In the genomic region with DNA sequence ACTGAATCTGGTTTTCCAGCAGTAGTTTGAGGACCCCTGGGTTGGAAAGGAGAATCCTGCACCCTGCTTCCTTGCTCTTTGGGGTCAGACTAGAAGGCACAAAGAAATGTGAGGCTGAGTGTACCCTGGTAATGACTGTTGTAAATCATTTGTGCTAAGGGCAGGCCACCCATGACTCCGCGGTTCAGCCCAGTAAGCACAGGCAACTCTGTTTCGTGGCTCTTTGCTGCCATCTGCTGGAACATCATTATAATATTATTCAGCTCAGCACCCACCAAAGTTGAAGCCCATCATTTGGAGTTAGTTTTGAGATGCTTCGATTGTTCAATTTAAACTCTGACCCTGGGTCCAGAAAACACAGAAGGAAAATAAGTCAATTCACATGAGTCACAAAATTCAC, we compare ENCODE assay signal across 8 mouse cellular contexts. TPM values are rescaled to one million over a fixed set of nuclear protein-coding genes. Genes with fewer than 3 reads are reported as not detected.
A peak's percentile ranks its signal among the peaks of the same experiment; 100 is the strongest.
DNase-seq lines count a peak whose midpoint lies in the region; ATAC-seq and TF ChIP-seq lines count a peak whose summit lies in the region.

No protein-coding gene starts in this region.

- no peak overlapping the region for H3K4me2 ChIP-seq in intestine, embryonic 16.5 days (ENCODE audit: low read depth, low read length)

- no peak for TF ChIP-seq POLR2A in liver, adult 2 months (IDR thresholded peaks at IDR 0.05; ENCODE audit: extremely low read depth, insufficient read depth, low read length)

- H3K9me3 ChIP-seq in intestine, embryonic 16.5 days (ENCODE audit: control insufficient read depth, low read length): no peaks in the 10 kb centered on the region

- H3K79me2 ChIP-seq in liver, adult 2 months (ENCODE audit: control insufficient read depth, insufficient read depth, low read length): no peaks in the 10 kb centered on the region

- DNase-seq in CD4-positive, CD25-positive, alpha-beta regulatory T cell, adult 2 months (ENCODE audit: low read depth, low spot score): peak; percentile 79
- peak; percentile 67 for DNase-seq in R1 (ENCODE audit: low read depth, low spot score)
- DNase-seq in cerebellum, postnatal 10 days: peak; percentile 89 to 92
- peak; percentile 77 for DNase-seq in gastrocnemius, adult 18-20 months (ENCODE audit: low spot score)
- DNase-seq in liver, adult 2 months (ENCODE audit: extremely low read depth, low read depth, low spot score): peak; percentile 45
- peak; percentile 49 to 62 for DNase-seq in natural killer cell, adult 2 months (ENCODE audit: low spot score in 2 of 2)
- peak; percentile 31 to 46 for DNase-seq in thymus, postnatal 36 days

- WGBS in intestine, embryonic 16.5 days: 10% methylated on average over 4 of the region's 4 CpGs
- 6% methylated on average over 4 of the region's 4 CpGs for WGBS in liver, adult 2 months

- no peak overlapping the region for H3K27ac ChIP-seq in intestine, embryonic 16.5 days (ENCODE audit: low read length)
- no peak overlapping the region for H3K27ac ChIP-seq in liver, adult 2 months (replicated peaks; ENCODE audit: insufficient read depth, low read depth, low read length)

- no peak overlapping the region for H3K9ac ChIP-seq in intestine, embryonic 16.5 days (ENCODE audit: low read depth, low read length)
- no peak overlapping the region for H3K9ac ChIP-seq in liver, adult 2 months (ENCODE audit: low read depth, low read length)

- peak; percentile 62; the same call in 1 of the 2 replicates for ATAC-seq in intestine, embryonic 16.5 days

- H3K36me3 ChIP-seq in intestine, embryonic 16.5 days (ENCODE audit: control insufficient read depth, insufficient read depth, low read length): no peaks in the 10 kb centered on the region
- no peaks in the 10 kb centered on the region for H3K36me3 ChIP-seq in liver, adult 2 months (ENCODE audit: control insufficient read depth, insufficient read depth, low read length)

- TF ChIP-seq CTCF in liver, adult 2 months (IDR thresholded peaks at IDR 0.05; ENCODE audit: low read depth, low read length): peak; percentile 81

- no peak overlapping the region for H3K4me3 ChIP-seq in intestine, embryonic 16.5 days (ENCODE audit: low read length)
- no peak overlapping the region for H3K4me3 ChIP-seq in liver, adult 2 months (ENCODE audit: insufficient read depth, low read depth, low read length)

- H3K4me1 ChIP-seq in intestine, embryonic 16.5 days (ENCODE audit: control insufficient read depth, insufficient read depth, low read length): no peaks in the 10 kb centered on the region
- H3K4me1 ChIP-seq in liver, adult 2 months (ENCODE audit: control insufficient read depth, insufficient read depth, low read length): no peaks in the 10 kb centered on the region

- H3K27me3 ChIP-seq in intestine, embryonic 16.5 days (replicated peaks; ENCODE audit: control insufficient read depth, insufficient read depth, low read length): no peaks in the 10 kb centered on the region
- H3K27me3 ChIP-seq in liver, adult 2 months (ENCODE audit: control insufficient read depth, insufficient read depth, low read length): no peaks in the 10 kb centered on the region

RNA-seq across cellular contexts. Expression of a gene that starts 15.6 kb away (rescaled TPM):
- total RNA-seq in gastrocnemius, adult 18-20 months (2021): 10 to 100 TPM; 40.6 to 45.1 TPM
- 76.2 and 85.9 TPM in 2 replicates for polyA plus RNA-seq in intestine, embryonic 16.5 days (2015; fragmentation: Nextera tagmentation; extraction: Ambion mirVana)
- 14.1 and 19.6 TPM in 2 replicates for total RNA-seq in liver, adult 2 months (2014; rRNA removed)
- polyA plus RNA-seq in liver, adult 2 months (2012; rRNA removed): 16.4 and 27.6 TPM in 2 replicates

RNA-seq across cellular contexts. Expression of a gene that starts 36.5 kb away (rescaled TPM):
- total RNA-seq in gastrocnemius, adult 18-20 months (2021): 1 to 10 TPM; 1.2 to 1.4 TPM
- polyA plus RNA-seq in intestine, embryonic 16.5 days (2015; fragmentation: Nextera tagmentation; extraction: Ambion mirVana): 3.7 and 5.4 TPM in 2 replicates
- total RNA-seq in liver, adult 2 months (2014; rRNA removed): 0.07 and 0.09 TPM in 2 replicates
- 0.05 TPM in 1 of 2 replicates, not detected in the other for polyA plus RNA-seq in liver, adult 2 months (2012; rRNA removed)

Comparison
In these comparisons a context has a peak if more than half of its experiments do, and no peak if none do; other contexts are left out.
1. DNase-seq: peak in every context shown above with its lines; median percentile 90 in cerebellum, postnatal 10 days; 79 in CD4-positive, CD25-positive, alpha-beta regulatory T cell, adult 2 months; 77 in gastrocnemius, adult 18-20 months; 67 in R1; 56 in natural killer cell, adult 2 months; 45 in liver, adult 2 months; 38 in thymus, postnatal 36 days.